Mouse (Mus musculus): ENCODE data around the gene Gm11172. TPM values are rescaled to one million over a fixed set of nuclear protein-coding genes. Genes with fewer than 3 reads are reported as not detected.

Gm11172 gene
- total and polyA plus RNA-seq, 2 experiments from 2014 or later, result not detected

- Histone ChIP-seq H3K4me2 (ENCODE audit: low read depth, low read length) (peak within 1 kb of the TSS; percentile 96), H3K36me3 (replicated peaks; ENCODE audit: control insufficient read depth, insufficient read depth, low read length) (no peaks in the 10 kb centered on the region), H3K4me1 (ENCODE audit: control insufficient read depth, insufficient read depth) (peaks cover 26% of the 10 kb centered on the region), H3K9me3 (replicated peaks; ENCODE audit: control insufficient read depth, low read length) (no peaks in the 10 kb centered on the region), H3K27ac (ENCODE audit: low read depth) (peak within 1 kb of the TSS; percentile 57), H3K4me3 (ENCODE audit: low read depth, low read length) (peak within 1 kb of the TSS; percentile 79), H3K27me3 (ENCODE audit: control insufficient read depth, insufficient read depth, low read length) (no peaks in the 10 kb centered on the region), H3K9ac (replicated peaks; ENCODE audit: low read depth, low read length) (peak within 1 kb of the TSS; percentile 57)
- under 1% methylated on average over 65 of the region's 69 CpGs for WGBS
- TF ChIP-seq EP300 (IDR thresholded peaks at IDR 0.05; ENCODE audit: low read depth) (no peak), CTCF (IDR thresholded peaks at IDR 0.05; ENCODE audit: low read depth) (no peak)
- ATAC-seq (ENCODE audit: insufficient read depth, low read depth), result peak; percentile 87
- DNase-seq (ENCODE audit: low spot score), result peak; percentile 83
These were observed 22.3 kb downstream of the Gm11172 start, which contains the start of gene Rmi2 for GRCm38 (mm10) chr16:10834911-10835587. TSS of gene Rmi2 (plus strand) at chr16:10835059.

GRCm38 (mm10) chr16:10836388-10836787 lies 23.7 kb downstream of the Gm11172 start:
- Histone ChIP-seq H3K4me2 (ENCODE audit: low read depth, low read length) (no peak overlapping the region), H3K9me3 (replicated peaks; ENCODE audit: control insufficient read depth, low read length) (no peaks in the 10 kb centered on the region), H3K4me3 (ENCODE audit: low read depth, low read length) (no peak overlapping the region), H3K4me1 (ENCODE audit: control insufficient read depth, insufficient read depth) (peaks cover 26% of the 10 kb centered on the region), H3K27ac (ENCODE audit: low read depth) (peak overlapping the region; percentile 57; the same call in 1 of the 2 replicates), H3K9ac (replicated peaks; ENCODE audit: low read depth, low read length) (no peak overlapping the region), H3K36me3 (replicated peaks; ENCODE audit: control insufficient read depth, insufficient read depth, low read length) (no peaks in the 10 kb centered on the region), H3K27me3 (ENCODE audit: control insufficient read depth, insufficient read depth, low read length) (no peaks in the 10 kb centered on the region)
- no peak for DNase-seq (ENCODE audit: low spot score)
- ATAC-seq (ENCODE audit: insufficient read depth, low read depth), result no peak
- TF ChIP-seq CTCF (IDR thresholded peaks at IDR 0.05; ENCODE audit: low read depth), result no peak
- TF ChIP-seq EP300 (IDR thresholded peaks at IDR 0.05; ENCODE audit: low read depth), result no peak
- WGBS, result 89% methylated on average over 3 of the region's 3 CpGs

GRCm38 (mm10) chr16:10837250-10837649 lies 24.5 kb downstream of the Gm11172 start:
- no peak overlapping the region for H3K9ac ChIP-seq (replicated peaks; ENCODE audit: low read depth, low read length)
- no peak overlapping the region for H3K4me3 ChIP-seq (ENCODE audit: low read depth, low read length)
- TF ChIP-seq CTCF (IDR thresholded peaks at IDR 0.05; ENCODE audit: low read depth), result no peak
- TF ChIP-seq EP300 (IDR thresholded peaks at IDR 0.05; ENCODE audit: low read depth), result no peak
- H3K36me3 ChIP-seq (replicated peaks; ENCODE audit: control insufficient read depth, insufficient read depth, low read length), result no peaks in the 10 kb centered on the region
- ATAC-seq (ENCODE audit: insufficient read depth, low read depth), result no peak
- H3K4me2 ChIP-seq (ENCODE audit: low read depth, low read length), result no peak overlapping the region
- H3K4me1 ChIP-seq (ENCODE audit: control insufficient read depth, insufficient read depth), result peaks cover 26% of the 10 kb centered on the region
- no peaks in the 10 kb centered on the region for H3K9me3 ChIP-seq (replicated peaks; ENCODE audit: control insufficient read depth, low read length)
- no peak for DNase-seq (ENCODE audit: low spot score)
- no peaks in the 10 kb centered on the region for H3K27me3 ChIP-seq (ENCODE audit: control insufficient read depth, insufficient read depth, low read length)
- WGBS, result 77% methylated on average over 3 of the region's 3 CpGs
- no peak overlapping the region; the same call in 1 of the 2 replicates for H3K27ac ChIP-seq (ENCODE audit: low read depth)

- no peak for ATAC-seq (ENCODE audit: insufficient read depth, low read depth)
- H3K9ac ChIP-seq (replicated peaks; ENCODE audit: low read depth, low read length), result no peak overlapping the region
- TF ChIP-seq CTCF (IDR thresholded peaks at IDR 0.05; ENCODE audit: low read depth) (no peak), EP300 (IDR thresholded peaks at IDR 0.05; ENCODE audit: low read depth) (no peak)
- H3K4me3 ChIP-seq (ENCODE audit: low read depth, low read length), result no peak overlapping the region
- WGBS, result 88% methylated on average over 1 of the region's 1 CpGs
- peaks cover 26% of the 10 kb centered on the region for H3K4me1 ChIP-seq (ENCODE audit: control insufficient read depth, insufficient read depth)
- H3K27me3 ChIP-seq (ENCODE audit: control insufficient read depth, insufficient read depth, low read length), result no peaks in the 10 kb centered on the region
- DNase-seq (ENCODE audit: low spot score), result no peak
- no peaks in the 10 kb centered on the region for H3K9me3 ChIP-seq (replicated peaks; ENCODE audit: control insufficient read depth, low read length)
- no peaks in the 10 kb centered on the region for H3K36me3 ChIP-seq (replicated peaks; ENCODE audit: control insufficient read depth, insufficient read depth, low read length)
- H3K4me2 ChIP-seq (ENCODE audit: low read depth, low read length), result no peak overlapping the region
- peak overlapping the region; percentile 65; the same call in 1 of the 2 replicates for H3K27ac ChIP-seq (ENCODE audit: low read depth)
These were observed 25.2 kb downstream of the Gm11172 start for GRCm38 (mm10) chr16:10837903-10838302.

GRCm38 (mm10) chr16:10838487-10839245 lies 26.0 kb downstream of the Gm11172 start:
- TF ChIP-seq CTCF (IDR thresholded peaks at IDR 0.05; ENCODE audit: low read depth) (no peak), EP300 (IDR thresholded peaks at IDR 0.05; ENCODE audit: low read depth) (no peak)
- Histone ChIP-seq H3K27ac (ENCODE audit: low read depth) (peak overlapping the region; percentile 65), H3K36me3 (replicated peaks; ENCODE audit: control insufficient read depth, insufficient read depth, low read length) (no peaks in the 10 kb centered on the region), H3K4me1 (ENCODE audit: control insufficient read depth, insufficient read depth) (peaks cover 32% of the 10 kb centered on the region), H3K9ac (replicated peaks; ENCODE audit: low read depth, low read length) (no peak overlapping the region), H3K9me3 (replicated peaks; ENCODE audit: control insufficient read depth, low read length) (no peaks in the 10 kb centered on the region), H3K4me2 (ENCODE audit: low read depth, low read length) (peak overlapping the region; percentile 27; the same call in 1 of the 2 replicates), H3K4me3 (ENCODE audit: low read depth, low read length) (no peak overlapping the region), H3K27me3 (ENCODE audit: control insufficient read depth, insufficient read depth, low read length) (no peaks in the 10 kb centered on the region)
- peak; percentile 66 for ATAC-seq (ENCODE audit: insufficient read depth, low read depth)
- WGBS, result 27% methylated on average over 10 of the region's 10 CpGs
- DNase-seq (ENCODE audit: low spot score), result peak; percentile 53
